Mouse (Mus musculus) right cerebral cortex, postnatal 10 days (tissue): ENCODE measurements around the gene Fgg.

Experiments used
- DNase-seq, 2 experiments: peaks; one replicate each; pipeline ENCODE4 v3.0.0; 2021; ENCODE audit warnings: low spot score in 2 of 2

The Fgg gene

GRCm38 (mm10) chr3:83025475-83026301, 18.2 kb downstream of the Fgg start, which contains the start of gene Fga:
Gene Fga (plus strand): TSS chr3:83026076.
- DNase-seq, result no peak

- no peak for DNase-seq
These were observed 20.2 kb downstream of the Fgg start for GRCm38 (mm10) chr3:83027546-83028251.

GRCm38 (mm10) chr3:83030331-83030730, 22.8 kb downstream of the Fgg start:
- DNase-seq, result no peak

- no peak for DNase-seq
These were observed 25.3 kb downstream of the Fgg start for GRCm38 (mm10) chr3:83032746-83033308.

GRCm38 (mm10) chr3:83033801-83034200, 26.3 kb downstream of the Fgg start:
- DNase-seq, result no peak

- no peak for DNase-seq
These were observed 31.3 kb downstream of the Fgg start for GRCm38 (mm10) chr3:83038865-83039264.

- DNase-seq, result no peak
These were observed 32.1 kb downstream of the Fgg start for GRCm38 (mm10) chr3:83039666-83040065.

- no peak for DNase-seq
These were observed 34.9 kb downstream of the Fgg start for GRCm38 (mm10) chr3:83042451-83042850.

- no peak for DNase-seq
These were observed 39.1 kb downstream of the Fgg start for GRCm38 (mm10) chr3:83046649-83047048.

- no peak for DNase-seq
These were observed 42.2 kb downstream of the Fgg start, which contains the start of gene Fgb for GRCm38 (mm10) chr3:83049680-83050079. Gene Fgb (minus strand): TSS chr3:83049863.

GRCm38 (mm10) chr3:83050661-83051060, 43.1 kb downstream of the Fgg start:
- no peak for DNase-seq

- DNase-seq, result no peak
These were observed 44.6 kb downstream of the Fgg start for GRCm38 (mm10) chr3:83052102-83052501.

GRCm38 (mm10) chr3:83053126-83053525, 45.6 kb downstream of the Fgg start:
- no peak for DNase-seq

GRCm38 (mm10) chr3:83053758-83054157, 46.2 kb downstream of the Fgg start:
- peak; percentile 40 to 59 for DNase-seq

- DNase-seq, result no peak
These were observed 47.2 kb downstream of the Fgg start for GRCm38 (mm10) chr3:83054759-83055158.

GRCm38 (mm10) chr3:83055281-83056038, 47.9 kb downstream of the Fgg start, which contains the start of gene Plrg1:
Gene Plrg1 (plus strand): TSS chr3:83055522.
- peak; percentile 99 to 100 for DNase-seq

- no peak for DNase-seq
These were observed 49.5 kb downstream of the Fgg start for GRCm38 (mm10) chr3:83057046-83057445.
